Mouse (Mus musculus): ENCODE measurements around the gene Gcc1.
A peak's percentile ranks its signal among the peaks of the same experiment; 100 is the strongest.

Gene Gcc1

GRCm38 (mm10) chr6:28428290-28428689, at the start of gene Gcc1:
Gene Gcc1, minus strand, starts transcription at chr6:28428390.
- no peak for DNase-seq

- DNase-seq = no peak
Observed at GRCm38 (mm10) chr6:28474839-28475238, 46.6 kb upstream of the Gcc1 start, which contains the start of gene Snd1. Gene Snd1, plus strand, starts transcription at chr6:28475139.

DNA sequence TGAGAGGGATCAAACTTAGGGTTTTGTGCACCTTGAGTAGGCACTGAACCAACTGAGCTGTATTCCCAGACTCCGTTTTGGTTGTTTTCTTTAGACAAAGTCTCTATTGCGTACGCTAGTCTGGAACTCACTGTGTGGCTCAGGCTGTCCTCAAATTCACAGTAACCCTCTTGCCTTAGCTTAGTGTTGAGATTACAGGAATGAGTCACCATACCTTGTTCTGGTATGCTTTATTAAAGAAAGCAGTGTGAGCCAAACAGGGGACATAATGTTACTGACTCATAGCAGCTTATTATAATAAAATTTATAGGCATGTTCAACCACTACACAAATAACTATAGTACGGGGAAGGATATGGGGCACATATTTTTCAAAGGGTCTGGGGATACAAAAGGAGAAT, 46.0 kb upstream of the Gcc1 start:
- DNase-seq = no peak

DNA sequence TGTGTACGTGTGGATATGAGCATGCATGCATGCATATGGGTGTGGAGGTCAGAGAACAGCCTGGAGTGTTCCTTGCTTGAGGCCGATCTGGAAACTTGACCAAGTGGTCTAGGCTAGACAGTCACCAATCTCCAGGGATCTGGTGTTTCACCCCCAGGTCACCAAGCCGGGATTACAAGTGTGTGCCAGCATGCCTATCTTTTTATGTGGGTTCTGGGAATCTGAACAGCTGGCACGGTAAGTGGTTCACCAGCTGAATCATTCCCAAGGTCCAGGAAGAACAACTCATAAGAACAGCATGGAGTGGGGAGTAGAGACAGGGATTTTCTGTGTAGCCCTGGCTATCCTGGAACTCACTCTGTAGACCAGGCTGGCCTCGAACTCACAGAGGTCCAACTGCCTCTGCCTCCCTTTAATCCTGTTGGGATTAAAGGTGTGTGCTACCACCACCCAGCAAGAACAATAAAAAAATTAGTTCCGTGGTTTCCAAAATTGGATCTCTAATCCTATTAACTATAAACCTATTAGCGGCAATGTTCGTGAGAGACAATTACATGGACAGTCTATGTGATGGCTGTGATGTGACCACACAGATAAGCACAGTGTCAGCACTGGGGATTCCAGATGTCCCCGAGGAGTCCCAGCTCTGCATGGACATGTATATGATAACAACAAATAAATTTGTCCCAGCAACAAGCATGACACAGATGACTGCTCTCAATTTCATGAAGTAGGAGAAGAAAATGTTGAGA, 43.3 kb upstream of the Gcc1 start:
- no peak for DNase-seq

GRCm38 (mm10) chr6:28470621-28471020, 42.4 kb upstream of the Gcc1 start:
- no peak for DNase-seq

DNA sequence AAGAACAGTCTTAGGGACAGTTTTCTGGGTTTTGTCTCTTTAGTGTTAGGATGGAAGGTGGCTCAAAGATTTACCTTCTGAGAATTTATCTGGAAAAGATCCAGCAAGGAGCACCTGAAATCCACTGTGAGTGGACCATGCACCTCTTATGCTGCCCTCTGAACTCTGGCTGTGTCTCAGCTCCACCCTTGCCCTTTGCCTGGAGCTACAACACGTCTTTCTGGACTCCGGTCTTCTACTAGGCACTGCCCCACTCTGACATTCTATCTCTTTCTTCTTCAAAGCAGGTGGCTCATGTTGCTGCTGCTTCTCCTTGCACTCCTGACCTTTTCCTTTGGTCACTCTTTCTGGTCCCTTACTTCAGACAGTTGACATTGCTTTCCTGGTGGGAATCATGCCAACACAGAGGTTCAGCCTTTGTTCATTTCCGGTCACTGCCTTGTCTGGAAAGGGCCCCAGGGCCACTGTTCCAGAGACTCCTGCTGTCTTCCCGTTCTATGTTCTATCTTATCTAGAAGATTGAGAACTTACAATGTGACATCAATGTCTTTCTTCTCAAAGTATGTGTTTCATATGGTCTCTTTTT, 41.9 kb upstream of the Gcc1 start:
- DNase-seq = no peak

DNA sequence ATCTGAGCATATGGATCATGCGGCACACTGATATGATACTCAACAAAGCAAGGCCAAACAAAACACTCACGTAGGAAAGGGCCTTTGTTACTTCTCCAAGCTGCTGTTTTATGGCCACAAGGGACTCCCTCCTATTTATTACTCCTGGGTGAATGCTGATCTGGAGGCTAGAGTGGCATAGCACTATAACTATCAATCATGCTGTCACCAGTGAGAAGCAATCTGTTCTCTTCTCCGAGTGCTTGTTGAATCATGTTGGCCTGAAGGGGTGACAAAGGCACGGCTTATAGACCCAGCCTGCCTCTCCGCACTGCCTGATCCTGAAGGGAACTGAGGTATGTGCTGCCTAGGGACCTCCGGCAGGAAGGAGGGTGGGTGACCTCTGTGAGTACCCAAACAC, 36.4 kb upstream of the Gcc1 start:
- DNase-seq = no peak

DNA sequence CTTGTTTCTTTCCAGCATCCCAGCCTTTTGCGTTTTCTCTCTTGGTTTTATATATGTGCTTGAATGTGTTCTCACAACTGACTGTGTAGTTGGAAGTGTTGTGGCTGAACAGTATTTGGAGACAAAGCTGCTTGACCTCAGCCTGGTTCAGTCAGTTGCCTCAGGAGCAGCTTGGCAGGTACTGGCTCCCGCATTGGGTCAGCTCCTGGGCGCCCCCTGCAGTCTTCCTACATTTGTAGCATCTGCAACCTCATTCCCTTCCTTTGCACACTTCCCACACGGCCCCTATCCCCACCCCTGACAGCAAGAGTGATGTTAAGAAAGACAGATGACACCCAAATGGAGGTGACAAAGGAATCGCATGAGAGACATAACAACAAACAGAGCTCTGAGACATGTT, 32.3 kb upstream of the Gcc1 start:
- peak; percentile 86 for DNase-seq

DNA sequence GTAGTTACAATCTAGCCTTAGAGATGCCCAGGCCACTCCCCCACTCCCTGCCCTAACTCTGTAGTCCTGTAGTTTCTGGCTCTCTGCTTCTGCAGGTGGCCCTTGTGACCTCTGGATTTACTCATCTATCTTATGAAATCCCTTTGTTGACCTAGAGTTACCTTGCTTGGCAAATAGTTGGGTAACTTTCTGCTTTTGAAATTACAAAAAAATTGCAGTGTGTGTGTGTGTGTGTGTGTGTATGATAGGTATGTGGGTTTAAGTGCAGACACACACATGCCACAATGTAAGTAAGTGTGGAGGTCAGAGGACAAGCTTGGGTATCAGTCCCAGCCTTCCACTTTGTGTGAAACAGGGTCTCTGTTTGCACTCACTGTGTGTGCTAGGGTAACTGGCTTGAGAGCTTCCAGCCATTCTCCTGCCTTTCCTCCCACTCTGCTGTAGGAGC, 31.1 kb upstream of the Gcc1 start:
- no peak for DNase-seq

DNA sequence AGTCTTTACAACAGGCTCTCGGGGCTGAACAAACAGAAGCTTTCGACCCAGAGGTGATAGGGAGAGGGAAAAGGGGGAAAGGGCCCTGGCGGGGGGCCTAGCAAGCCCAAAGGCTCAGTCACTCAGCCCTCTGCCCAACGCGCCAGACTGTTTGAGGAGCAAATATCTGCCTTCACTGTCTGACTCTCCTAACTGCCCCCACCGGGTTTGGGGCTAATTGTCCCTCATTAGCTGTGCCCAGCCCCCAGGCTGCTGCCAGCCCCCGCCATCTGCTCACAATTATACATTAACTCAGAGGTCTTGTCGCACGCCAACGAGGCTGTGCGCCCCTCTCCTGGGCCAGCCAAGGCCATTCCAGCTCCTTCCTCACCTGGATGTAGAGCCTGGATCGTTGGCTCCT, 22.8 kb upstream of the Gcc1 start:
- DNase-seq = no peak

- no peak for DNase-seq
Observed at GRCm38 (mm10) chr6:28450481-28450880, 22.3 kb upstream of the Gcc1 start.

DNA sequence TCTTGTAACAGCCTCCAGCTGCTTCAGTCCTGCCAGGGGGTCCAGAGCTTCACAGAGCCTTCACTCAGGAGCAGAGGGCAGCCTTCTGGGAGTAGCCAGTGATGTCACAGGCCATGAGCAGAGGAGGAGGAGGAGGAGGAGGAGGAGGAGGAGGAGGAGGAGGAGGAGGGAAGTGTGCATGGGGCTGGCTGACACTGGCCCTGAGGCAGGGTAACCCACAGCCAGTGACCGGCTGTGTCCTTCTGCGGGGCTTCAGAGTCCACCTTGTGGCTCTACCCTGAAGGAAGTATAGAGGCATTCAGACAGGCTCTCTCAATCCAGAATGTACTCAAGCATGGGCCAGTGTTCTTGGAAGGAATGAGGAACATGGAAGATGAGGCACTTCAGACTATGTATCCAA, 21.1 kb upstream of the Gcc1 start, which contains the start of gene Pax4:
TSS of gene Pax4 (minus strand) at position 101 of the 400 bp plus-strand sequence.
- no peak for DNase-seq

DNA sequence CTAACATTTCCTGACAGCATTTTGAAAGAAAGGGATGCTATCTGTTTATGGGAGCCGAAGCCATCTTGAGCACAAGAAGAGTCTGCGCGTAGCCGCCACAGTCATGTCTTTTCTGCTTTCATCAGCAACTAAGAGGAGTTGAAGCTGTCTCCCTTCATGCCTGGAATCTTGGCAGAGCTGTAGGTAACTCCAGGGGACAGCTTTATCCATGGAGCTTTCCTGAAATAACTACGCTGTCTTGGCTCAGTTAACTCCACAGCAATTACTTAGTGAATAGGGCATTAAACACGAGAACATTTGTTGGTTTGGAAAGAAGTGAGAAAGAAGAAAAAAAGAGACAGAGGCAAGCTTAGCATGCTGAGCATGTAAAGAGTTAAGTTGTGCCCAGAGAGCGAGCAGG, 19.7 kb upstream of the Gcc1 start:
- DNase-seq = no peak

DNA sequence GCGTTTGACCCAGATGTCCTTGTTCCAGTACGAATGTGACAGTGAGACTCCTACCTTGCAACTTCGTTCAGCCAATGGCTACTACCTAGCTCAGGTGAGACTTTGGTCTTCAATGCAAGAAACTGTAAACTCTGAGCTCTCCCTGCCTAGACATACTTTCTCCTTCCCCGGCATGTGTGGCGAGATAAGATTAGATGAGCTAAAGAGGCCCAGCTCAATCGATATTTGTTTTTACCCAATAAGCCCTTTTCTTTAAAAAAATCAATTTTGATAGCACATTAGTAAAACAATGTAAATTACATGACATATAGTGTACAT, 3.3 kb upstream of the Gcc1 start:
- no peak for DNase-seq

GRCm38 (mm10) chr6:28430795-28431537, 2.8 kb upstream of the Gcc1 start:
- DNase-seq = peak; percentile 69

GRCm38 (mm10) chr6:28429870-28430269, 1.7 kb upstream of the Gcc1 start:
- no peak for DNase-seq

DNA sequence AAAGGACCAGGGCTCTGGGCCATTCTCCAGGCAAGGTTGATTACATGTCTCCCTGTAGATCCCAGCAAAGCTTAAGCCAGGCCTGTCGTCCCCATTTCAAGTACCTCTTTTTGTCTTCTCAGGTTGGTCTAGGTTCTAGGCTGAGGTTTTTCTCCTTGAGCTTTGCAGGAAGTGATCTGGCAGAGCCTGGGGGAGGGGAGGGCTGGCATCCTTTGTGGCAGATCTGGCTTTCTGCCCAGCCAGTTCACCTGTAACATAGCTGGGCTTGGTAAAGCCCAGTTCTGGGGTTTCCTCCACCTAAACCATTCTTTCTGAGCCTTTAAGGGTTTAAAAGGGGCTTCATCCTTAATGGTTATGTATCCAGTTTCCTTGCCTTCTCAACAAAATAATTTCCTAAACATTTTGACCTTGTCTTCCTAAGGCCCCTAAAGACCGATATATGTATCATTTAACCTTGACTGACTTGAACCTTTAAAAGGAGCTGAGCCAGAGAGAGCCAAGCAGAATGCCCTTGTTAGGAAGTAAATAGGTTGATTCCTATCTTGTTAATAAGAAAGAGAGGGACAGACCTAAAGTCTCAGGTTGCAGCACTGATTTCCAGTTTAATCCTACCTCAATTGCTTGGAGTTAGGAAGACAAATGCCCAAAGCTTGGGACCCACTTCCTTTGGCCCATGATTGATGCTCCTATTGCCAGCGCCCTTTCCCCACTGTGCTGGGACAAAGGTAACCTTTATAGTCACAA, 922 bp downstream of the Gcc1 start, which contains the start of gene Fscn3:
TSS of gene Fscn3 (plus strand) at position 694 of the 744 bp plus-strand sequence.
- peak; percentile 48 for DNase-seq

DNA sequence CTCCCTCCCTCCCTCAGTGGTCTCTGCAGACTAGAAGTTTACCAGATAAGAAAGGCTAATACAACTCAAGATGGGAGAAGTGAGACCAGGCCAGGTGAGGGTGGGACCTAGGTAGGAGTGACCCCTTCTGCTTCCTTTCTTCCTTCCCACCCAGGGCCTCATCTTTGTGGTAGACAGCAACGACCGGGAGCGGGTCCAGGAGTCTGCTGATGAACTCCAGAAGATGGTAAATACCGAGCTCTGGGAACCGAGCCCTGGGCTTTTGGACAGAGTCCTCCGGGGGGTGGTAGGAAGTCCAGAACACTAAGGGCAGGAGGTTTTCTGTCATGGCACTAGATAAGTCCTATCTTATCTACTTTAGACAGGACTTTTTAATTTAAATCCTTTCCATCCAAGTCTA, 3.2 kb downstream of the Gcc1 start:
- no peak for DNase-seq

DNA sequence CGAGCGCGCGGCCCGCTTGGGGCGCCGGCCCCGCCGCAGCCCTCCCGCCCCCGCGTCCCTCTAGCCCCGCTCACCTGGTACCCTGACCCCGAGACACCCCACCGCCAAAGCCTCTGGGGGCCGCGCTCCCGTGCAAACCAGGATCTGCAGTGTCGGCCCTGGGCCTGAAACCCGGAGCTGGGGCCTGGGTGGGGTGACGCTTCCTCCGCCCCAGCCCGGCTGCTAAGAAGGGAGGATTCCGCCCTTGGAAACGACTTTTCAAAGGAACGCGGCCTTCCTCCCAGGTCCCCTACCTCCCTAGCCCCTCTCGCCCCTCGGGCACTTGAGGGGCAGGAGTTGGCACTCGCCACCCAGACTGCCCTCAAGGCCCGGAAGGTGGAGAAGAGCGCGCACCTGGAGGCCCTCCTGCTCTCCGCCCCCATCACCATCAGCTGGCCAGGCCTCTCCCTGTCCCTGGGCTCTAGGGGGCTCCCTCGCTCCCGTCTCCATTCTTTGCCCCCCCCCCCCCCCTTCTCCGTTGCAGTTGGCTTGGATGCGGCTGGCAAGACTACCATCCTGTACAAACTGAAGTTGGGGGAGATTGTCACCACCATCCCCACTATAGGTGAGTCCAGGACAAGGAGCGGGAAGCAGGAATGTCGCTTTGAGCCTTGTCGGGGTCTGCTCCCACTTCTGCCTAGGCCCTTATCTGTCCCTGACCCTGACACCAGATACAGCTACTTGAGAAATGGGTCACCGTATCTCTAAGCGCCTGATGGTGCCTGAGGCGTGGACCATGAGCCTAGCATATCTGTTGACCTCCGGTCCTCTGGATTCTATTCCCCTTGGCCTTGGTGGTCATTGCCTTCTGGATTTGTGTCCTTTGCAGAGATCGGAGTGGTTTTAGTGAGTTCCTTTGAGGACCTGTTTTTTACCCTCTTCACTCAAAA, 4.2 kb downstream of the Gcc1 start:
- DNase-seq = peak; percentile 68

DNA sequence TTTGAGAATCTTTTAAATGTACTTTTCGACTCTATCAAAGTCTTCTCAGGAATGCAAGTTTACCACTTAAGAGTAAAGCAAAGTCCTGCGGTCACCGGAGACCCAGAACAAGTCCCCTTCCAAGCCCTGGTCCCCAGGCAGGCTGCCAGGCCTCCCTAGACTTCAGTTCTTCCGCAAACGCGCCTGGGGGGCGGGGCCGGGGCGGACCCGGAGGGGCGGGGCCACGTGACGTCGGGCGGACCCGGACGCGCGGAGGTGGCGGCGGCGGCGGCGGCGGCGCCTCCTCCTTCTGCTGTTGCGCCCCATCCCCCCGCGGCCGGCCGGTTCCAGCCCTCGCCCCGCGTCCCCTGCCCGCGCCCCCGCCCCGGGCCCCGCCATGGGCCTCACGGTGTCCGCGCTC, 4.9 kb downstream of the Gcc1 start, which contains the start of gene Arf5:
TSS of gene Arf5 (plus strand) at position 248 of the 400 bp plus-strand sequence.
- peak; percentile 97 for DNase-seq

- DNase-seq = no peak
Observed at GRCm38 (mm10) chr6:28422651-28423290, 5.4 kb downstream of the Gcc1 start.

Measured in lung, postnatal 36 days (tissue).